Mouse (Mus musculus): ENCODE data around the gene Arid4a. TPM values are rescaled to one million over a fixed set of nuclear protein-coding genes. Genes with fewer than 3 reads are reported as not detected.

Gene Arid4a
- 42.3 and 44.7 TPM in 2 replicates for polyA plus RNA-seq (2014; fragmentation: Nextera tagmentation; extraction: Ambion mirVana)

DNA sequence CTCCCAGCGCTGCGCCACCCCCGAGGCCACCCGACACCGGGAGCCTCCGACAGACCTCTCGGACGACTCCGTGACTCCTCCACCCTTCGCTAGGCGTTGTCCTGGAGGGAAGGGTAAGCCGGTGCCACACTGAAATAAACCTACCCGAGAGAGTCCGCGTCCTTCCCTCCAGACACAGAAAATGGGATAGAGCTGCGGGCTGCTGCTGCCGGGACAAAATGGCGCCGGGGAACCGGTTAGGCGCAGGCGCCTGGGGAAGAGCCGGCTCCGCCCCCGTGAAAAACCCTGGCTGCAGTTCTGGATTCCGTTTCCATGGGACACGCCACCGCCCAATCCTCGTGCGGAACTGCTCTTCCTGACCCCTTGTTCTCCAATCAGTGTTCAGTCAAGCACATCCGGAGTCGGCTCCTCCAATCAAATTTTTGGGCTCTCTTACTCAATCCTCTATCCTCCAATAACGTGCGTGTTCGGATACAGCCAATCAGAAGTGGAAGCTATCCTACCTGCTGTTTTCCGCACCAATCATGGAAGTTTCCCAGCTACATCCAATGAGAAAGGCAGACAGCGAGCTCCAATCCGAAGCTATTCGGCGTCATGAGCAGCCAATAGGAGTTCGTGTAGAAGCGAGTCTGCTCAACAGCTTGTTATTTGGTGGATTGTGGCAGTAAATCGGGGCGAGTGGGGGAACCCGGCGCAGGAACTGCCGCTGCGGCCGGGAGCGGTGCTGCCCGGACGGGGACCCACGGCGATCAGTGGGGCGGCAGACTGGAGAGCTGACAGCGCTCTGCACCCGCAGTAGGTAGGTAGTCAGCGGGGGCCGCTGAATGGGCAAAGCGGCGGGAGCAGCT lies at the start of gene Arid4a:
Gene Arid4a, plus strand, starts transcription at position 628 of the 848 bp plus-strand sequence.
- ATAC-seq (ENCODE audit: low FRiP score, low TSS enrichment) (peak; percentile 98), DNase-seq (peak; percentile 98)
- H3K27ac ChIP-seq (replicated peaks; ENCODE audit: low read depth, low read length), result peak within 1 kb of the TSS; percentile 93
- H3K36me3 ChIP-seq (ENCODE audit: control insufficient read depth, insufficient read depth, low read length), result peaks cover 30% of the 10 kb centered on the region
- peak within 1 kb of the TSS; percentile 82 for H3K4me2 ChIP-seq (ENCODE audit: low read length)
- H3K9ac ChIP-seq (replicated peaks; ENCODE audit: low read length), result peak within 1 kb of the TSS; percentile 75
- no peaks in the 10 kb centered on the region for H3K9me3 ChIP-seq (ENCODE audit: control insufficient read depth, low read length)
- H3K27me3 ChIP-seq (ENCODE audit: control insufficient read depth, insufficient read depth, low read length), result no peaks in the 10 kb centered on the region
- WGBS, result under 1% methylated on average over 61 of the region's 61 CpGs
- peaks cover 25% of the 10 kb centered on the region for H3K4me1 ChIP-seq (ENCODE audit: control insufficient read depth, insufficient read depth, low read length)
- H3K4me3 ChIP-seq (replicated peaks; ENCODE audit: low read depth, low read length), result peak within 1 kb of the TSS; percentile 94

DNA sequence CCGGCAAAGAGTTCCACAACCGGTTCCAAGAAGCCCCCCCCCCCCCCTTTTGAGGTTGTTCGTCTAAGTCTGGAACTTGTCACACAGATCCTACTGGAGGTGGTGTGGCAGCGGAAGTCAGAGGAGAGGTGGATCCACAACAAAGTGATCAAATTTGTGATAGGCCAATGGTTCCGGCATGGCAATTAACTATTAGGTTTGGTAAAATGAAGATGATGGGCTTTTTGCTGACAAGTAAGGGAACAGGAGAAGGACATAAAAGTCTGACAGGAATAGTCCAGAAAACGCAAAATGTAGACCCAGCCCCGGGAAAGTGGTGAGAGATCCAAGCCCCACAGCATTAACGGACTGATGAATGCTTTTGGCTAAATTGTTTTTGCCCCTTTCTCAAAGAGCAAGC lies 48.2 kb upstream of the Arid4a start:
- H3K9me3 ChIP-seq (ENCODE audit: control insufficient read depth, low read length), result no peaks in the 10 kb centered on the region
- 62% methylated on average over 8 of the region's 8 CpGs for WGBS
- DNase-seq (peak; percentile 23), ATAC-seq (ENCODE audit: low FRiP score, low TSS enrichment) (no peak)
- no peaks in the 10 kb centered on the region for H3K4me1 ChIP-seq (ENCODE audit: control insufficient read depth, insufficient read depth, low read length)
- H3K27me3 ChIP-seq (ENCODE audit: control insufficient read depth, insufficient read depth, low read length), result no peaks in the 10 kb centered on the region
- H3K4me3 ChIP-seq (replicated peaks; ENCODE audit: low read depth, low read length), result peak overlapping the region; percentile 53
- H3K36me3 ChIP-seq (ENCODE audit: control insufficient read depth, insufficient read depth, low read length), result peaks cover 16% of the 10 kb centered on the region
- H3K27ac ChIP-seq (replicated peaks; ENCODE audit: low read depth, low read length), result peak overlapping the region; percentile 86
- peak overlapping the region; percentile 58 for H3K4me2 ChIP-seq (ENCODE audit: low read length)
- peak overlapping the region; percentile 62; the same call in 1 of the 2 replicates for H3K9ac ChIP-seq (replicated peaks; ENCODE audit: low read length)

DNA sequence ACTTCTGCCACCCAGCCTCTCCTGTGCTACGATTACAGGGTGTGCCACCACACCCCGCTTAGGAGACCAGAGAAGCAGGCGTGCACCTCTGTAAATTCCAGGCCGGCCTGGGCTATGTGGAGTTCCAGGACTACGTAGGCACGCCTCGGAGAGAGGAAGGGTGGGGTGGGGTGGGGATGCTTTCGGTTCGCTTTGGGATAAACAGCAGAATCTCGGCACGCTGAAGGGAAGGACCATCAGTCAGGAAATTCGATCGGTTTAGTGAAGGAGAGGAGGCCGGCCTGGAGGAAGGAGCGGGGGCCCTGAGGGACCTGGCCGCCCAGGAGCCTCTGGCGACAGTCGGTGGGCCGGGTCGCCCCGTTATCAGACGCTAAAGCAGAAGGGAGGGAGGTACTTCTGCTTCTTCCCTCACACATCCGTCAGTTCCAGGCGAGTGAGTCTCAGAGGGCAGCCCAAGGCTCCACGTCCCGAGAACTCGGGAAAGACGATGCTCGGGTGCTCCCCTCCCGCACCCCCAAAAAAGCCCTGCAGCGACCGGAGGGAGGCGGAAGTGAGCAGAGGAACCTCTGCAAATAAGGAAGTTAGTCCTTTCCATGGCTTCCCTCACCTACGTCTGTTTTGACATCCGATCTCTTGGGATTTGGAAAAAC lies 47.5 kb upstream of the Arid4a start:
- DNase-seq, result peak; percentile 87
- Histone ChIP-seq H3K27me3 (ENCODE audit: control insufficient read depth, insufficient read depth, low read length) (no peaks in the 10 kb centered on the region), H3K9me3 (ENCODE audit: control insufficient read depth, low read length) (no peaks in the 10 kb centered on the region), H3K4me1 (ENCODE audit: control insufficient read depth, insufficient read depth, low read length) (no peaks in the 10 kb centered on the region), H3K9ac (replicated peaks; ENCODE audit: low read length) (peak overlapping the region; percentile 62), H3K36me3 (ENCODE audit: control insufficient read depth, insufficient read depth, low read length) (peaks cover 11% of the 10 kb centered on the region), H3K27ac (replicated peaks; ENCODE audit: low read depth, low read length) (peak overlapping the region; percentile 86), H3K4me3 (replicated peaks; ENCODE audit: low read depth, low read length) (peak overlapping the region; percentile 53), H3K4me2 (ENCODE audit: low read length) (peak overlapping the region; percentile 58)
- peak; percentile 78 for ATAC-seq (ENCODE audit: low FRiP score, low TSS enrichment)
- WGBS, result under 1% methylated on average over 35 of the region's 35 CpGs

DNA sequence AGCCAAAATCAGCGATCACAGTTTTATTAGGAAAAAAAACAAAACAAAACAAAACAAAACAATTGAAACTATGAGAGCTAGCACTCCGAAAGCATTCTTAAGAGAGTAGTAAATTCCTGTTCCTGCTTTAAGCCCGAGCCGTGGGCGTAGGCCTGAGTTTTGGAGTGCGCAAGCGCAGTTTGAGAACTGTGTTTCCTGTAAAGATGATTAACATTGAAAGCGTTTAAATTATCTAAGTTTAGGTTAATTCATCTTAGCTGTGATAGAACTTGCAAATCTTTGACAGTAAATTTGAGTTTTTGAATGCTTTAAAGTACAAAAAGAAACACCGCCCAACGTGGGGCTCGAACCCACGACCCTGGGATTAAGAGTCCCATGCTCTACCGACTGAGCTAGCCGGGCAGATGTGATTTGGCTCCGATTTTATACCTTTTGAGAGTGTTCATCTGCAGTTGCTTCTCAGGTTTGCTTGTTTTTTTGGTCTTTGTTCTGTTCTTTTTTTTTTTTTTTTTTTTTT lies 46.9 kb upstream of the Arid4a start:
- H3K27me3 ChIP-seq (ENCODE audit: control insufficient read depth, insufficient read depth, low read length), result no peaks in the 10 kb centered on the region
- H3K4me2 ChIP-seq (ENCODE audit: low read length), result peak overlapping the region; percentile 58
- H3K9me3 ChIP-seq (ENCODE audit: control insufficient read depth, low read length), result no peaks in the 10 kb centered on the region
- peak; percentile 94 for DNase-seq
- H3K36me3 ChIP-seq (ENCODE audit: control insufficient read depth, insufficient read depth, low read length), result peaks cover 6% of the 10 kb centered on the region; the same call in 1 of the 2 replicates
- H3K27ac ChIP-seq (replicated peaks; ENCODE audit: low read depth, low read length), result peak overlapping the region; percentile 86
- ATAC-seq (ENCODE audit: low FRiP score, low TSS enrichment), result peak; percentile 79
- peak overlapping the region; percentile 53 for H3K4me3 ChIP-seq (replicated peaks; ENCODE audit: low read depth, low read length)
- WGBS, result under 1% methylated on average over 15 of the region's 15 CpGs
- H3K9ac ChIP-seq (replicated peaks; ENCODE audit: low read length), result peak overlapping the region; percentile 62; the same call in 1 of the 2 replicates
- H3K4me1 ChIP-seq (ENCODE audit: control insufficient read depth, insufficient read depth, low read length), result no peaks in the 10 kb centered on the region

DNA sequence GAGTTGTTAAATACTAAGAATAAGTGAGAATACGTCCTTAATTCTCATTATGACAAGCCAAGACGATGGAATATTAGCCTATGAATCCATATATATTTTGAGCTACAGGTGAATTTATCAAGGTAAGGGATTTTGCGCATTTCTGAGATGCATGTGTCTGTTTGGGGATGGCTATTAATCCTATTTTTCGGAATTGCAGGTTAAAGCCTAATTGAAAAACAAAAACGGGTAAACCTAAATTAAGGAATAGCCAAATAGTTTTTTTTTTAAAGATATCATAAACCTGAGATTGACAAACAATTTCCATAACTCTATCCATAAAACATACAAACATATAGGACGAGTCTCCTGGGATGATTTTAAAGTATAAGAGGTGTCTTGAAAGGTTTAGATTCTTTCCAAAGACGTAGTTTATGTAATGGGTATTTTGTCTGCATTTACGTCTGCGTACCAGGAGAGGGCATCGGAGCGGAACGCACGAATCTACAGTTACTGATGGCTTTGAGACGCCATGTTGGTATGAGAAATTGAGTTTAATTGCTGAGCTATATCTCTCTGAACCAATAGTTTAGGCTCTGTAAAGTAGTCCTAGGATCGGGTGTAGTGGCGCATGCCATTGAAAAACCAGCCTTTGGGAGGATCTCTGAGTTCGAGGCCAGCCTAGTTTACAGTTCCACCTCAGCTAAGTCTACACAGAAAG lies 46.2 kb upstream of the Arid4a start:
- WGBS, result 3% methylated on average over 17 of the region's 17 CpGs
- peak overlapping the region; percentile 46; the same call in 1 of the 2 replicates for H3K27ac ChIP-seq (replicated peaks; ENCODE audit: low read depth, low read length)
- peak overlapping the region; percentile 37 for H3K4me3 ChIP-seq (replicated peaks; ENCODE audit: low read depth, low read length)
- no peaks in the 10 kb centered on the region for H3K4me1 ChIP-seq (ENCODE audit: control insufficient read depth, insufficient read depth, low read length)
- no peaks in the 10 kb centered on the region for H3K36me3 ChIP-seq (ENCODE audit: control insufficient read depth, insufficient read depth, low read length)
- no peaks in the 10 kb centered on the region for H3K9me3 ChIP-seq (ENCODE audit: control insufficient read depth, low read length)
- H3K27me3 ChIP-seq (ENCODE audit: control insufficient read depth, insufficient read depth, low read length), result no peaks in the 10 kb centered on the region
- DNase-seq (peak; percentile 87), ATAC-seq (ENCODE audit: low FRiP score, low TSS enrichment) (0 out of 2 replicates have a peak, but pooled peaks have one; percentile 18)
- H3K9ac ChIP-seq (replicated peaks; ENCODE audit: low read length), result no peak overlapping the region; the same call in 1 of the 2 replicates
- H3K4me2 ChIP-seq (ENCODE audit: low read length), result peak overlapping the region; percentile 50

DNA sequence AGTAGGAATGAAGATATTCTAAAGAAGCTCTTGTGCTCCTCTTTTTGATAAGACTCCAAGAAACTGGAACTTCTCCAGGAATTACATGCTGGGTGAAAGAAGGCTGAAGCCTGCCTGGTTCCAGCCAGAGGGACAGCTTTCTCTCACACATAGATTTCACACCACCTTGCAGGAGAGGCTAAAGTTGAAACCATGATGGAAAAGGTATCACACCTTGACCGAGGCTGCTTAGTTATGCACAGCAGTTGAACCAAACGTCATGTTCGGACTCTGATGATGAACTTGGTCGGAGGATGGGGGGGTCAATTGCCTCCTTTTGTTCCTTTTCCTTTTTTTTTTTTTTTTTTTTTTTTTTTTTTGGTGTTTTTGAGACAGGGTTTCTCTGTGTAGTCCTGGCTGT lies 42.0 kb upstream of the Arid4a start:
- Histone ChIP-seq H3K27me3 (ENCODE audit: control insufficient read depth, insufficient read depth, low read length) (no peaks in the 10 kb centered on the region), H3K4me3 (replicated peaks; ENCODE audit: low read depth, low read length) (no peak overlapping the region; the same call in 1 of the 2 replicates), H3K4me2 (ENCODE audit: low read length) (peak overlapping the region; percentile 47), H3K27ac (replicated peaks; ENCODE audit: low read depth, low read length) (peak overlapping the region; percentile 81; the same call in 1 of the 2 replicates), H3K36me3 (ENCODE audit: control insufficient read depth, insufficient read depth, low read length) (0 out of 2 replicates have a peak, but pooled peaks cover 6% of the 10 kb centered on the region), H3K9me3 (ENCODE audit: control insufficient read depth, low read length) (no peaks in the 10 kb centered on the region), H3K9ac (replicated peaks; ENCODE audit: low read length) (no peak overlapping the region), H3K4me1 (ENCODE audit: control insufficient read depth, insufficient read depth, low read length) (peaks cover 11% of the 10 kb centered on the region; the same call in 1 of the 2 replicates)
- DNase-seq (peak; percentile 12), ATAC-seq (ENCODE audit: low FRiP score, low TSS enrichment) (no peak)
- 92% methylated on average over 4 of the region's 4 CpGs for WGBS

DNA sequence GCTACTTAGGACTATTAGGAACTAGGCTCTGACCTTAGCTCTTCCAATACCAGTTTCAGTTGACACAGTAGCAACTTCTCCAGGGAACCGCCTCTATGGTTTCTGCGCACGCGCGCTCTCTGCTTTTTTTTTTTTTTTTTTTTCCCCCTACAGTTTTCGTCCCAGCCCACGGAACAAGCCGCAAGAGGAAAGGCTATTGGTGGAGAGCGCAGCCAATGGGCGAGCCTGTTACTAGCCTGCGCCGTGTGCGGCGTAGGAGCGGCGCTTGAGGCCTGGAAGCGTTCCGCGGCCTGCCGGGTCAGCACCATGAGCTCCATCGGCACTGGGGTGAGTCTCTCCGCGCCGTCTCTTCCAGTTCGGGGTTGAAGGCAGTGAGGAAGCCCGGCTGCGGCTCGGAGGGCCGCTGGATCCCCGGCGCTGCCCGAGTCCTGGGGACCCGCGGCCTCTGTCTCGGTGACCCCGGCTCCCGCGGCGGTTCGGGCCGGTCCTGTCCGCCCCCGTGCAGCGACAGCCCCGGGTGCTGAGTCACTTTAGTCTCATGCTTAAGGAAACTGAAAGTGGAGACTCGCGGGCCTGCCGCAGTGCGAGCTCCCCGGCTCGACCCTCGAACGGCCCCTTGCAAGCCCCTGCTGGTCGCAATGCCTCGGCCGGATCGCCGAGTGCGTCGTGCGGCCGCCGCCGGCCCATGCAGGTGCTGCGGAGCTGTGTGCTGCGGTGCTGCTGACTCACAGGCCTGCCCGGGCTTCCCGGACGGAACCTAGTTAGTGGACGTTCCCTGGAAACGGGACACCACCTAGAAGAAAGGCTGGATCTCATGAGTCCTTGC lies 41.1 kb upstream of the Arid4a start, which contains the start of gene Psma3:
Gene Psma3, plus strand, starts transcription at position 181 of the 826 bp plus-strand sequence.
- Histone ChIP-seq H3K27me3 (ENCODE audit: control insufficient read depth, insufficient read depth, low read length) (no peaks in the 10 kb centered on the region), H3K9me3 (ENCODE audit: control insufficient read depth, low read length) (no peaks in the 10 kb centered on the region), H3K36me3 (ENCODE audit: control insufficient read depth, insufficient read depth, low read length) (peaks cover 11% of the 10 kb centered on the region), H3K4me3 (replicated peaks; ENCODE audit: low read depth, low read length) (peak within 1 kb of the TSS; percentile 94), H3K27ac (replicated peaks; ENCODE audit: low read depth, low read length) (peak within 1 kb of the TSS; percentile 95), H3K9ac (replicated peaks; ENCODE audit: low read length) (peak within 1 kb of the TSS; percentile 96), H3K4me1 (ENCODE audit: control insufficient read depth, insufficient read depth, low read length) (peaks cover 11% of the 10 kb centered on the region; the same call in 1 of the 2 replicates), H3K4me2 (ENCODE audit: low read length) (peak within 1 kb of the TSS; percentile 74)
- WGBS, result under 1% methylated on average over 71 of the region's 71 CpGs
- ATAC-seq (ENCODE audit: low FRiP score, low TSS enrichment) (peak; percentile 100), DNase-seq (peak; percentile 97)
